Mouse (Mus musculus): ENCODE measurements at regions not wholly inside any gene's neighbourhood (a gene's known extent, or its start where the extent isn't known, plus 50 kb on each side); places are given as distances from the start of the nearest gene placed in this dataset.

DNA sequence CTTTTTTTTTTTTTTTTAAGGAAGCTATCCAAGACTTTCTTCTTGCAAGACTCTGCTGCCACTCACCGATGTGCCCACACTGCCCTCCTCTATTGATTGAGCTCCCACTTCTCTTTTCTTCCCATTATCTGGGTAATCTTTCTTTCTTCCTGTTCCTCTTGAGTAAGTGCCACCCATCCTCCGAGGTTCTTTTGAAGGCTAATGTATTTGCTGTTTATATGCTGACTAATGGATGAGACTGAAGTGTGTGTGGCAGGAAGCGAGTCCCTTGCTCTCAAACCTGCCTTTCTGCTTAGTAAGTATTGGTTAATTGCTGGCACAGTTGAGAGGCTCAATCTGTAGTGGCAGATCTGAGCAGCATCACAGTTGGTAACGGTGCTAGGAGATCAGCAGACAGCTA, 142.1 kb upstream of the Plxnc1 start:
- no peak for DNase-seq (ENCODE audit: low spot score in 2 of 2)

DNA sequence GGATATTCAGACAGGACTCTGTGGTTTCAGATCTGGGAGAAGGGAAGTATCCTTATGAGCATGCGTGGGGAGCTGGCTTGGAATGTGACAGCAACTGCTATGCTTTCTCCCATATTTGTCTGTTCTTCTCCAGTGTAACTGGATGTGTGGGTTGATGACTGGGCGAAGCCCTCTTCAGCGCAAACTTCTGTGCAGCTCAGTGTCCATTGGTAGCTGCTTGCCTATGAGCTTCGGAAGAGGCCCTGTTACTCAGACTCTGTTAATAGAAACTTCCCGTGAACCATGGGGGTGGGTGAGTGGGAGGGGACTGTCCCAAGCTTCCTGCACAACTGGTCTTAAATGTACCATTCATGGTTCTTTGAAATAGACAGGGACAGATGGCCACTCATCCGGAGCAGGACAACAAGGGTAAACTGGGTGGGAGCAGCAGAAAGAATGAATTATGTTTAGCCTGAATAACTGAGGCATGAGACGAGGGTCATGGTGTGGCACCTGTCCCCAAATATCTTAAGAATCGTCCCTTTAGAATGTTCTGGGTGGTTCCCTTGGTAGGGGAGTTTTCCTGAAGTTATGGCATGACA, 141.1 kb upstream of the Plxnc1 start:
- no peak for DNase-seq (ENCODE audit: low spot score in 2 of 2)

DNA sequence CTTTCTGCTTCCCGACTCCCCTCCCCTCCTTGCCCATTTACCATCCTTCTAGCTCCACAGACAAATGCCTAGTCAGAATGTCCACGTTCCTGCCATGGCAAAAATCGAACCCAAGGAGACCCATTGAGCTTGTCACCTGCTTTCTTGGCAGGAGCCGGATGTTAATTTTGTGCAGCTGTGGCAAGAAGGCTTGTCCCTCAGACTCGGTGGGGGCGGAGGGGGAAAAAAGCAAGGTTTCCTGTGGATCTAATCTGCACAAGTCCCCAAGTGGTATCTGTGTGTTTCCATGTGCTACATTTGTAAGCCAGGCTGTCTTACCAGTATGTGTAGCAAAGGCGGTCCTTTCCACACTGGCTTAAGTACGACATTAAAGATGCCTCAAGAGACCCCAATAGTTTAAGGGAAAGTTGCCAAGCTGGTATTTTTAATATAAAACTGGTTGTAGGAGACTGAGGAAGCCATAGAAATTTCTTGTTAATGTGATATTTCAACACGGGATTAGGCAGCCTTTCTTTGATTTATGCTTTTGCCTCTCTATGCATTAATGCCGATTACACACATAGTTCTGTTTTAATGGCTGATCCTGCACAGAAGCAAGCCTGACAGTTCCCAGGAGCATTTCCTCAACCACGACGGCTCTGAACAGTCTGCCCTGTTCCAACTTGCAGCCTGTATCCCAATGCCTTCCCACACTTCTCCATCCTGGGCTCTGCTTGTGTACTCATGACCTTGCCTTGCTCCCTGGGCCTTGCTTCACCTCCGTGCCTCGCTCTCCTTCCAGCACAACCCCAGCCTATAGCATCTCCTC, 138.9 kb upstream of the Plxnc1 start:
- DNase-seq (ENCODE audit: low spot score in 2 of 2) = no peak

DNA sequence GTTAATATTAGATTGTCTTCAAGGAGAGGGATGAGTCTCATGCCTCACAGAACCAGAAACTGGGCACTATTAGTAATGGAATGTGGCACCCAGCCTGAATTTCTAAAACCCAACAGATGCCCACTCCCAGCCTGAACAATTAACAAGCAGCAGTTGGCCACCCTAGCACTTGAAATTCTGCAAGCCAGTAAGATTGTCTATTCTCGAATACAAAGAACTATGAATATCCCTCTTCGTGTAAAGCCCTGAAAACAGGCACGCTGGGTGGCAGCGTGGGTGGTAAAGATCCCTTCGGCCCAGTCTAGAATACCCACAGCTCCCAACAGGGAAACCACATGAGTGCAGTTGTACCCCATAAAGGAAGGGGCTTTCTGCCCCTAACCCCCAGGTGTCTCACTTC, 138.0 kb upstream of the Plxnc1 start:
- DNase-seq (ENCODE audit: low spot score in 2 of 2) = peak; percentile 14 to 20

DNA sequence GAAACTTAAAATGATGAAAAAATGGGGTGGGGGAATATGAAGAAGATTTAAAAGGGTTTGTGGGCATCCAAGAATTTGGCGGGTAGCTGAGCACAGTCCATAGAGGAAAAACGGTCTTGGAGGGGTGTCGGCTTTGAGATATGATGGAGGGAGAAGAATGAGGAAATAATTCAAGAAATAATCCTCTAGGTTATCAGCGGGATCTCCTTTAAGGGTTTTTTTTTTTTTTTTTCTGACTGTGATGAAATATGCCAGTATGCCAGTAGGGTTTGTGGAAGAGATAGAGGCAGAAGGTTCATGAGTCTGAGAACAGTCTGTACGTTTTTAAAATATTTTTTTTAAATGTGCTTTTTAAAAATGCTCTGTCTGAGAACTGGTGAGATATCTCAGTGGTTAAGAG, 135.3 kb upstream of the Plxnc1 start:
- no peak for DNase-seq (ENCODE audit: low spot score in 2 of 2)

DNA sequence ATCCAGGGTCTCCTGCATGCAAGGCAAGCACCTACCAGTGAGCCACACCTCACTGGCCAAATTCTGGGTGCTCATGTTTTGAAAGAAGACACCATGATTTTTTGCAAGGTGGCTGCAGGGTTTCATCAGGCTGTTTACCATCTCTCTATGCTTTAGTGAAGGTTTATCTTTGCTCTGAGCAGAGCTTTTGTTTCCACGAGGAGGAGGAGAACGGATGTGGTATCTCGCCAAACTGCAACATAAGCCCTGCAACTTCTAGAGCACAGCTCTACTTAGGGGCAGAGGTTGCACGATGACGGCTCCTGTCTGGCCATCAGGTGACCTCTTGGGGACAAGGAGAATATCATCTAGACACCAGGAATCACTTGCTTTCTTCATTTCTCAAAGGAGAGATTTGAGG, 131.8 kb upstream of the Plxnc1 start:
- DNase-seq (ENCODE audit: low spot score in 2 of 2) = no peak

DNA sequence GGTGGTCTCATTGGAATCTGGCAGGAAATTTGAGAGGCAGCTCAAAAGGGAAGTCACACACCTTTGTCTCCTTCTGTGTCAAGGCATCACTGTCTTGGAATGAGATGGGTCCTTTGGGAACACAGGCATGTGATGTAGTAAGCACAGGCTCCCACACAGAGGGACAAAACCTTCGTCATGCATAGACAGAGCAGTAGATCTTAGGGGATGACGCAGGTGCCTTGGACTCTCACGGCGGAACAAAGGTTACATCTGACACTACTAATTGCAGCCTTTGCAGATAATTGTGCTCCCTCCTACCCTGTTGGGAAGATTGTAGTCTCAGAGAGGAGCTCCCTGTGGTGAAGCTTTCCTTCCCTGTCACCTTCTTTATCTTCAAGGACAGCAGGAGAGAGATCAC, 131.3 kb upstream of the Plxnc1 start:
- no peak for DNase-seq (ENCODE audit: low spot score in 2 of 2)

DNA sequence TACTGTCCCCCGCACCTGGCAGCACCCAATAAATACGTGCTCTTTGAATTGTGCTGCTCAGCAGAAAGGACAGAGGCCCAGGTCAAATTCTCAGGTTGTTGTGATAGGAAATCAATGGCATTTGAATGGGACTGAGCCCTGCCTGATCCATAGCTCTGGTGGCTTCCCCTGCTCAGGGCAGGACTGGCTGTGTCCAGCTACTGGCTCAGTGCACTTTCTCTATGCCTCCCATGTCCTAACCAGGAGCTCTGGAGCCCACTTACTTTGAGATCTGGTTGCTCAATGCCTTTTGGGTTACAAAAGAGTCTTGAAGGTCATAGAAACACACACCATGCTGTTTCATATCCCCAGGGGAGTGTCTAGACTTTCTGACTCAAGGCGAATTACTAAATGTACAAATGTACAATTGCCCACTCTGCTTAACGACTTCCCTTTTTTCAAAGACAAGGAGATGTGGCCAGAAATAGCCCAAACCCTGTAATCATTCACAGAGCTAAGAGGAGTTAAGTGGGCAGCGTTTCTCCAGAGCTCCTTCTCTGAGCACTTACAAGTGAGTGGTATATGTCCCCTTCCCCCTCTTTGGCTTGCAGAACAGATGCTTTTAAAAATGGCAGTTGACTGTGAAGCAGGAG, 130.4 kb upstream of the Plxnc1 start:
- no peak for DNase-seq (ENCODE audit: low spot score in 2 of 2)

DNA sequence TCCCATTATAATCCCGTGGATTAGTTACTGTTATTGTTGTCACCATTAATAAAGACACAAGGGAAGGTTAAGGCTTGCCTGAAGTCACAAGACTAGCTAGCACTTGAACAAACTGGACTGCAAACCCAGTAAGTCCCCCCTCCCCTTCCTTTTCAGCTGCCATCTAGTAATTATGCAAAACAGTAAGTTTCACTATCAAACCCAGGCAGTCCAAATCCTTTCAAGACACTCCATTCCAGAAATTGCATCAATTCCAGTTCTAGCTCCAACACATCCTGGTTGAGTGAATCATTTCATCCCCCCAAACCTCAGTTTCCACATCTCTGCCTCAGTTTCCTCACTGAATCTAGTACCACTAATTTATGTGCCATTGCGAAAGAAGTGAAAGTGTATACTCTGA, 129.7 kb upstream of the Plxnc1 start:
- DNase-seq (ENCODE audit: low spot score in 2 of 2) = no peak

DNA sequence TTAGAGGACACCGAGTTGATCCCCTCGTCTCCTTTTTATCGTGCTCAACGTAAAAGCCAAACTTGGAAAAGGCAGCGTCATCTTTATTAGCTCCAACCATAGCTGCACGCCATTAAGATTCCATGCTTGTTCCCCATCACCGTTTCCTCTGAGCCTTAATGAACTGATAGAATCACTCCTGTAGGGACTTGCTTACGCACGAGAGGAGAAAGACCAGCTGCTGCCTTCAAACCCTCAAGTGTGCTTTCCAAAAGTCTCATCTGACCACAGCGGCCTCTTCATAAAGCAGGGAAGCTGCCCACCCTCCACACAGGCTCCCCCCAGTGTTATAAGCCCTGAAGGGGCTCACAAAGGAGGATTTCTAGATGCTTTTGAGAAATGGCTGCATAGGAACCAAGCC, 123.3 kb upstream of the Plxnc1 start:
- no peak for DNase-seq (ENCODE audit: low spot score in 2 of 2)

DNA sequence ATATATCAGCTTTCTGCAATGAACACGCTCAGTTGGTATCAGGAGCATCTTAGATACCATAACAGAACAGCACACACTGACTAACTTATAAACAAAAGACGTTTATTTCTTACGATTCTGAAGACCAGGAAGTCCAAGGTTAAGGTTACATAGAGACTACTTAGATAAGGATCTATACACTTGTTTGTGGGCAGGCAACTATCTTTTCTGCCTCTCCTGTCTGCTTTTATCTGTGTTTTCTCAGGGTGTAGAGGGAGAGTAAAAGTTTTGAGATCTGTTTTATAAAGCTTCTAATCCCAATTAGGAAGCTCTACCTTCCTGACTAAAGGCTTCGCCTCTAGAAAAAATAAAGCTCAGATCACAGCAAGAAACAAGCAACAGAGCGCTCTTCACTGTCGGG, 122.1 kb upstream of the Plxnc1 start:
- DNase-seq (ENCODE audit: low spot score in 2 of 2) = no peak

DNA sequence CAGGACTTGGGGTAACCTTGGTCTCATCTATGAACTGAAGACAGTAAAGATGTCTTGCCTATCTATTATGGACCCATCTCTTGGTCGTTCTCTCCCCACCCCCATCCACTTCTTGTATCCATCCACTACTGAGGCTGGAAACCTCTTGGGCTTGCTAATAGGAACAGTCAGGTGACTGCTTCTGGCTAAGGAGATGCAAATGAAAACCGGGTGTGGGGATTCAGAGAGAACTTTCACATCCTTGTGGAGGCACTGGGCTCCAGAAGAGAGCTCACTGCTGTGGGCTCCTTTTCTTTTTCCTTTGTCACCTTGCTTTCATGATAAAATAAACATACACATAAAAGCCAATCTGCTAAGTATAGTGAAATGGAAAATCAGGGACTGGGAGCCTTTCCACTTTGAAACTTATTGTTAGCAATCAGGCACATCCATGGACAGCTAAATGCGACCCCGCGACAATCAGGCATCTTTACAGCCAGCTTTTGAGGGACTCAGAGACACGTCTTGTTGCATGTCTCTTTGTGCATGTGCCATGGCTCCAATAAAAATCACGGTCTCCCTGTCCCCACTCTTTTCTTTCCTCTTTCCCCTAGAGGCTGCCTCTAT, 115.0 kb upstream of the Plxnc1 start:
- no peak for DNase-seq (ENCODE audit: low spot score in 2 of 2)

DNA sequence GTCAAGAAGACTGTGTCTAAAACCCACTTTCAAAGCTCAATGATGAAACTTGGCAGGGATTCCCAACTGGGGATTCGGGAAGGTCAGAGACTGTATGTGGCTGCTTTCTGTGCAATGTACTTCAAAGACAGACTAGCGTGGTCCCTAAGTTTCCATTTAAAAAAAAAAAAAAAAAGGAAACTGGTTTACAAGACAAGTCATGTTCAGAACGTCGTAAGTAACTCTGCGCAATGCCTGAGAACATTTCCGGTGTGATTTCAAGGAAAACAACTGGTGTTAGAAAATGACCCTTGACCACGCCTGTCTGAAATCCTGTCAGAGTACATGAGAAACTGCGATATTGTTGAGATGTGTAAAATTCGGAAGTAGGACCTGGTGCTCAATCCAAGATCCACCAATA, 114.4 kb upstream of the Plxnc1 start:
- no peak for DNase-seq (ENCODE audit: low spot score in 2 of 2)

DNA sequence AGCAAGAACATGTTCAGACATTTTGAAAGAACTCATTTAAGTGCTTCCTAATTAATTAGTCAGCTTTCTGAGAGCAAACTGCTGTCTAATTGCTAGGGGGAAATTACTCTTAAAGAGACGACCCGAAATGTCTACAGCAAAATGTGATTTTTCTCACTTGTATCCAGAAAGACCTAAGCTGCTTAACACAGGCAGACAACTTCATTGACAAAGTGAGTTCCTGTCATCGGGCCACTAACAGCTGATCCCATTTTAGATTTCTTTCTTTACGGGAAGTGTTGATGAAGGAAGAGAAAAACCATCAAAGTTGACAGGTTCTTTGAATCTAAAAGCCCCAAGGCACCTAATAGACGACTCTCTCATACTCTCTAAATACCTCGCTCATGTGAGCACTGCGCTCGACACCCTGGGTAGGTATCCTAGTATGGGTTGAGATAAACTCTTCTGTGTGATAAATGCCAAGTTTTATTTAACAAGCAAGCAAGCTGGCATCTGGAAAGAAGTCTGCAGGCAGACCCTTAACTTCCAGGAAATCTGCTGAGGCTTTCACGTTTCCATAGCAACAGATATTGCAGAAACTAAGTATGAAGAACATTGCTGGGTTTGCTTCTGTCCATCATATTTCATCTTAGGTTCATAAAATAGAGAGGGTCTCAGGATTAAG, 112.5 kb upstream of the Plxnc1 start:
- no peak for DNase-seq (ENCODE audit: low spot score in 2 of 2)

DNA sequence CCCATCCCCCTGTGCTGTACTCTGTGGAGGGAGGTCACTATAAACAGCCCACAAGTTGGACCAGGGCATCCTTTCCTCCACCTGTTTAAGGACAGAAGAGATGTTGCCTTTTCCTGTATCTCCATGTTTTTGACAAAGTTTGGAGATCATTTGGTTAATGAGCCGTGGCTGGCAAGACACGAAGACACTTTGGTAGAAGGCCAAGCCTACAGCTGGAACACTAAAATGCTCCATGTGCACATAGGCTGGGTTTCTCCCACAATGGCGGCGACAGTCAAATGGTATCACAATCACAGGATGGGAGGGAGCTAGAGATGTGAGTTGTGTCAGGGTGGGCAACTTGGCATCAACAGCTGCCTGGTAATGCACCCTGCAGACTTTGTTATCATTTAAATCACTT, 111.9 kb upstream of the Plxnc1 start:
- DNase-seq (ENCODE audit: low spot score in 2 of 2) = no peak

DNA sequence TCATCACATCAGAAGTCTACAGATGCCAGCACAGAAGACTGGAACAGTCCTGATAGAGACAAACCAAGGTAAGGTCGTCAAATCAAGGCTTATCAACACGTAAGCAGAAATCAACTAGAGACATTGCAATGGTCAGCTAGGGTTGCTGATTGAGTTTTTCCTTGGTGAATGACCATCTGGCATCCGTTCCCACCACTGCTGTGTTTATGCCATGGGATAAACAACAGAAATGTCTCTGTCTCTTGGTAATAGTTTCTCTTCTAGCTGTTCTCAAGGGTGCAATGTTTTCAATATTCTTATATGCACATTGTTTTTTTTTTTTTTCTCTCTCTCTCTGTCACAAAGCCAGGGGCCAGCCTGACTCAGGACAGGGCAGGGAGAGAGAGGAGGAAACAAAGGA, 110.2 kb upstream of the Plxnc1 start:
- DNase-seq (ENCODE audit: low spot score in 2 of 2) = no peak

DNA sequence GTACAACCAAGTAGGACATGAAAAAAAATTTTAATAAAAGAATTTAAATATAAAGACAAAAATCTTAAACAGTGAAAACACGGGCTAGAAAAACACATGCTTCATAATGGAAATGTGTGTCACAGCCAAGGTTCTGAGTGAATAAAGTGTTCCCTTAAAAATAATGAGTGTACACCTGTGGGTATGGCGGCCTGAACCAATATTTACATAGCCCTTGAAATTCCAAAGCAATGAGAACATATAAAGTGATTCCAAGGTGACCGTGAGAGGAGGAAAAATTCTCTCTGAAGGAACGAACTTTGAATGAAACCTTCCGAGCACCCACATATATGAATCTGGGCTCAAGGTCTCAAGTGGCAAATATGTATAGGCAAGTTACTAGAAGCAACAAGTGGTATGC, 104.2 kb upstream of the Plxnc1 start:
- DNase-seq (ENCODE audit: low spot score in 2 of 2) = no peak

DNA sequence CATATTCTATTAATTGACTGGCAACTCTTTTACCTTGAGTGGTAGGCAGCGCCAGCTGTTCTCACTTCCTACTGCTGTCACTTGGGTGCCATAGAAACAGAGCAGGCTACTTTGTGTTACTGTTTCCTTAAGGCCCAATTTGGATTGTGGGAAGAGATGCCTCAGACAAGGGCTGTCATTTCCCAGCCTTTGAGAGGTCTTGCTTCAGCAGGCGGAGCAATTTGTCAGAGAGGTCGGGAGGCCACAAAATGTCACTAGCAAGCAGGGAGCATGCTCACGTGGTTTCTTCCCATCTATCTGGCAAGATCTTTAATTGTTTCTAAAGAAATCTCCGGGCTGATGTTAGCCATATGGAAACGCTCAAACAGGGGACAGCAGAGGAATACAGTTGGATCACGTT, 99.3 kb upstream of the Plxnc1 start:
- no peak for DNase-seq (ENCODE audit: low spot score in 2 of 2)

DNA sequence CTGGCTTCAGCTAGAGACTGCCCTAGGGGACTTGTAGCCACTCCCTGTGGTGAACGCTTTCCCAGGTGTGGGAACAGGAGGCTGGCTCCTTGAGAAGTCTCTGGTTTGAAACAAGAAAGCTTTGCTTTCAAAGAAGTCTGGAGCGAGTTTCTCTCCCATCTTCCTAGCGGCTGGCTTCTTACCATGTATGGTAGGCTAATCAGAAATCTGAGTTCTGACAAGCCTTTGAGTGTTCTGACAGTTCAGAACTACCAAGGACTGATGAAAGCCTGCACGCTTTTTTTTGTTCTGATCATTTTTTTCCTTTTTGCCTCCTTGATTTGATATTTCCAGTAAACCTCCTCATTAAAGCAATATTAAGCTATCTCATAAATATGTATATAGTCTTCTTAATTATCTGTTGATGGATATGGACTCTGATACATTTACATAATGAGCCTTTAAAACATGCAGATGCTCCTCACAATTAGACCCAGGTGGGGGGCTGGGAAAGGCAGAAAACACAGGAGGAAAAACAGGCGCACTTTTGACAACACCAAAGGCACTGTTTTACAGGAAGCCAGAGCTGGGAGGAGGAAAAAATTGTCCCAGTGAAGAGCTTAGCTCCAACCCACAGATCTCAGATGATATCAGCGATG, 95.7 kb upstream of the Plxnc1 start:
- DNase-seq (ENCODE audit: low spot score in 2 of 2) = no peak

DNA sequence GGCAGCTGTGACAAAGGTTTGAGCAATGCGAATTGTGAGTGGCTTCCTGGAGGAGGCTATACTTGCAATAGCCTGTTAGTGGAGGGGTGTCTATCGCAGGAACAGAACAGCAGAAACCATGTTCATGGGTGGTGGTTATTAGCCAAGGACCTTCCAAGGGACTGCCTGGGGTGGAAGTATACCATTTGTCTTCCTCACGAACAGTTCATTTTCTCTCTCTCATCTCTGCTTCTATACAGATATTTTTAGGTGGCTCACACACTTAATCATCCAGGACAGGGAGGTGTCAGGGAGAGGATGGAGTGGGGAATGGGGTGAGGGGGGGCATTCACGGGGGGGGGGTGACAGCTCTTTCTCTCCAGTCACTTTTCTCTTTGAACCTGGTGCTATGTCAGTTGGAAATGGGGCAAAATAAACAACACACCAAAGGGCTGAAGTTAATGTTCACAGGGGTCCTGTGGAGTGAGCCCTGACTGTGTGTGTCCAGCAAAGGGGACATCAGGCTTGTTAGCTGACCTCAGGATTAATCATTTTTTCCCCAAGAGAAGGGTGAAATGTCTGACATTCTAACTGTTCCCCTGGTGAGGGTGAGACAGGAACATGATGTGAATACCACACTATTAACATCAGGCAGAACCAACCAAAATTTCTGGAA, 91.5 kb upstream of the Plxnc1 start:
- DNase-seq (ENCODE audit: low spot score in 2 of 2) = no peak

DNA sequence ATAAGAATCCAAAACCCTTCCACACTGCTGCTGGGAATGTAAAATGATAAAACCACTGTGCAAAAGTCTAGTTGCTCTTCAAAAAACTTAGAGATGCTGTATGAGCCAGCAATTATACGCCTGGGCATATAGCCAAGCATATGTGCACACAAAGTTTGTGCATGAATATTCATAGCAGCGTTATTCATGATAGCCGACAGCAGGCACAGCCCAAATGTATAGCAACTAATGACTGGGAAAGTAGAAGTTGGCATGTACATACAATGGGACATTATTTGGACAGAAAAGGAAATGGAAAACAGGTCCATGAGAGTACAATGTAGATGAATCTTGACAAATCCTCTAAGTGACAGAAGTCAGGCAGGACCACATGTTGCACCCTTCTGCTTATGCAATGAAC, 90.7 kb upstream of the Plxnc1 start:
- DNase-seq (ENCODE audit: low spot score in 2 of 2) = no peak
